Mouse (Mus musculus) left cerebral cortex, postnatal 25 days (tissue): ENCODE results near the gene Tbxa2r. TPM values are rescaled to one million over a fixed set of nuclear protein-coding genes. Genes with fewer than 3 reads are reported as not detected.
A peak's percentile ranks its signal among the peaks of the same experiment; 100 is the strongest.

Source experiments
- DNase-seq, 2 experiments: peaks; one replicate each; pipeline ENCODE4 v3.0.0; 2022; ENCODE audit warnings: low spot score in 2 of 2, mixed read lengths in 1 of 2
- intact Hi-C: fragments of 180-260 bp; cut with DNase I; formaldehyde crosslinking; loops from one replicate; pipeline ENCODE4 v1.15.1; 2025
- total RNA-seq, 2 experiments: library from RNA; stranded (reverse); gene quantifications; 2 replicates each; pipeline ENCODE4 v1.2.3; 2021

Gene Tbxa2r
- total RNA-seq, 2 experiments from 2014 or later, result 1.2 to 1.4 TPM

GRCm38 (mm10) chr10:81356991-81357844, 28.7 kb downstream of the Tbxa2r start, which contains the start of gene Mfsd12:
TSS of gene Mfsd12 (plus strand) at chr10:81357491.
- DNase-seq, result peak; percentile 91 to 93
- intact Hi-C loops, result no loop called here

DNA sequence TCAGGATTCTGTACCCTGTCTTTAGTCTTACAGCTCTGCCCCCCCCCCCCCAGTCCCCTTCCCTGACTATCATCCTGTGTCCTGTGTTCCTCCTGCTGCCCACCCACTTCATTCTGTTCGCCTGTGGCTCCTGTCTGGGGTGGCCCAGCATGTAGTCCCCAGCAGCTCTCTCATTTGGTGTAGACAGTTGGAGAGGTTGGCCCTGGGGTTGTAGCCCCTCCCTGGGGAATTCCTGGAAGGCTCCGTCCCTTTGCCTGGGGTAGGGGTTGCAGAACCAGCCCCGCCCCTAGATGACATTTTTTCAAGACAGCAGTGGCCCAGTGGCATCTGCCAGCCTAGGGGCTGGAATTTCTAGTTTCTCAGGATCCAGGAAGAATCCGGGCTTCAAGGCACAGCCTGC, 29.7 kb downstream of the Tbxa2r start:
- intact Hi-C loops, result no loop called here
- no peak for DNase-seq

GRCm38 (mm10) chr10:81358841-81359240, 30.3 kb downstream of the Tbxa2r start:
- DNase-seq, result no peak
- intact Hi-C loops, result no loop called here

GRCm38 (mm10) chr10:81360721-81361120, 32.2 kb downstream of the Tbxa2r start:
- DNase-seq, result no peak
- intact Hi-C loops, result no loop called here

- intact Hi-C loops, result no loop called here
- DNase-seq, result no peak
These were observed 33.9 kb downstream of the Tbxa2r start for GRCm38 (mm10) chr10:81362336-81362949.

DNA sequence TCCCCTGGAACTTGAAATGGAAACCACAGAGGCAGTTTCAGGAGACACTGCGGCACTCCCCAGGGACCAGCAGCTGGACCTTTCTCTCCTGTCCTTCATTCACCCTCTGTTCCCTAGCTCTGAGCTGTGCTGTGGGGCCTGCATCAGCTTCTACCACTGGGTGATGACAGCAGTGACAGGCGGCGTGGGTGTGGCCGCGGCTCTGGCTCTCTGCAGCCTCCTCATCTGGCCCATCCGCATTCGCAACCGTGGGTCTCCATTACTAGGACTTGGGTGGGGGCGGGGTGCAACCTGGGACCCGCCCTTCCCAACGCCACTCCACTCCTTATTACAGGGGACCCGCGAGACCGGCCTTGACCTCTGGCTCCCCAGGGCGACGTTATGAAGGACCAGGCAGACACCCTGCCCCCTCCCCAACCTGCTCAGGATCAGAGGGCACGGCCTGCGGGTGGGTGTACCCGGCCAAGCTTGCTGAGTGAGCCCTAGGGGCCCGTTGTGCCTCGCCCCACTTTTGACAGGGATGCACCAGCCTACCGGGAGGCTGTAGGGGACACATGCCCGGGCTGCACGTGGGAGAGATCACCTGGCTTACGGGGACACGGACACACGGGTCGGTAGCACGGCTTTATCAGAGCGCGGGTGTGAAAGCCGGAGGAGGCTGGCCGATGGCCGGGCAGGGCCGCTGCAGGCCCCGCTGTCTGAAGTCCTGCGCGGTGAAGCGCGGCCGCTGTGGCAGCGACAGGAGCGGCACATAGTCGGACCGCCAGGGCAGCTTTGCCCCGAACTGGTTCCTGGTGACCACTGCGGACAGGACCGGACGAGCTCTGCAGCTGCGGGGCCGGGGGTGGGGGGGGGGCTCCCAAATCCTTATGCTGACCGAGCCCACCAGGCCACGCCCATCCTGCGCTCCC, 35.2 kb downstream of the Tbxa2r start:
- intact Hi-C loops, result no loop called here
- no peak for DNase-seq

DNA sequence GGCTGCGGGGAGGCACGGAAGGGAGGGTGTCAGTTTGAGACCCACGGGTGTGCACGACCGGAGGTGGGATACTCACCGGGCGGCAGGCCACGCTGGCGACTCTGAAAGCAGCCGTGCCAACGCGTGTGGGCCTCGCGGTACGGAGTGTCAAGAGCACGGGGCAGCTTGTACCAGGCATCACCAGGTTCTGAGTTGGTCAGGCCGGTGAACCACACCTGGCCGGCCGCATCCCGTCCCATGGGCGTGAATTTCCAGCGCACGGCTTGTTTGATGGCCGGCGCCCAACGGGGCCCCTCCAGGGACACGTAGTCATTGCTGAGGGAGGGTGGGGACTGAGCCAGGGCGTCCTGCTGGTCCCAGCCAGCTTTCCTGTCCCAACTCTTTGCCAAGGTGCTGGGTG, 36.1 kb downstream of the Tbxa2r start:
- intact Hi-C loops, result no loop called here

GRCm38 (mm10) chr10:81365073-81365472, 36.5 kb downstream of the Tbxa2r start:
- intact Hi-C loops, result no loop called here
- DNase-seq, result peak; percentile 50 to 76

More for the DNA sequence above, 36.1 kb downstream of the Tbxa2r start:
- no peak for DNase-seq

DNA sequence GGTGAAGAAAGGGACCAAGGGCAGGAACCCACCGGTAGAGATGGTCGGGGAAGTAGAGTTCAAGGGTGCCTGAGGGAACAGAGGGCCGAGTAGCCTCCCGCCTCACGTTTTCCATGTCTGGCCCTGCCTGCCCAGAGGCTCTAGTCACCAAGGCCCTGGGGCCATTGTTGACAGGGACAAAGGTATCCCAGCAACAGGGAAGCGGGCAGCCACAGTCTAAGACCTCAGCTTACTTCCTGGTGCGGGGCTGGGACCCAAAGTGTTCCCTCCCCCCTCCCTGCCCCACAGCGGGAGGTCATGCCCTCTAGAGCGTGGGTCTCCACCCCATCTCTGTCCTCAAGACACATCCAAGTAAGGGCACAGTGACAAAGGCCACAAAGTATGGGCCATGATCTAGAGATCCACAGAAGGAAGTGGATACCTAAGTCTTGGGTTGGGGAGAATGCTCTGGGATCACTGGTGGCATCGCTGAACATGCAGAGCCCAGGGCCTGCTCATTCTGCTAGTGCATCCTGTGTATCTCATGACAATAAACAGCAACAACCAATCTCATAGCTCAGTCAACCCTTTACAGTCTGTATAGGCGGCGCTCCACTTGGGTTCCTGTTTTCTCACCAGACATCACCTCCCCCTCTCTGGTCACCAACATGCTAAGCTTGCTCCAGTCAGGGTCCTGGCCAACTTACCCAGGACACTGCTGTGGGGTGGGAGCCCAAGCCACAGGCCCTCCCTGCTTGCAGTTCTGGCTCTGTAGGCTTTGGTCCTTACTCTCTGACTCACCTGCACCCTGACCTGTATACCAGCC, 37.3 kb downstream of the Tbxa2r start, which contains the start of gene 4930404N11Rik:
4930404N11Rik (minus strand) TSS at position 145 of the 805 bp plus-strand sequence.
- intact Hi-C loops, result no loop called here
- DNase-seq, result no peak

DNA sequence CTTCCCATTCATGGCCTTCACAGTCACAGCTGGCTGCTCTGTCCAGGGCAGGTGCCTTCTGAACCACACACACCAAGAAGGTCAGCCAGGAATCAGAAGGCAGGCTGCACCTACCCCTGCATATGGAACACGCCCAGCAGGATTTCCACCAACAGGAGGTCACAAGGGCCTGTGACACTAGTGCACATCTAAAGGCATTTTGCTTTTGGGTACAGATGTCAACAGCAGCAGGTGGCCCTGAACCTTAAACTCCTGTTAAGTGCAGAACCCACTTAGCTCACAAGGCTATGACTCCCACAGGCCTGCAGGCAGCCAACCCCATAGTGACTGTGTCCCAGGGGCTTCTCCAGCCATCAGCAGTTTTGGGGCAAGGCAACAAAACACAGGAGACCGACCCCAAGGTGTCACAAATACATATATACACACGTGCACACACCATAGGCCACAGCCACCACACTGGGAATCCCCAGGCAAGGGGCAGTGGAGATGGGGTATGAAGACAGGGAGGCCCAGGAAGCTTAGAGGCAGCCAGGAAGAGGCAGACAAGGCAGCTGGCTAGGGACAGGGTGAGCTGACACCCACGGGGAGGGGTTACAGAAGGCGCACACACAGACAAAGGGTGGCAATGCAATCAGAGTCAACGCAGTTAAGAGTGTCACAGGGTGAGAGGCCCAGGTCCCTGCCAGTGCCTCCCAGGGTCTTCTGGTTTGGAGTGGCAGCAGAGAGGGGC, 38.1 kb downstream of the Tbxa2r start:
- DNase-seq, result no peak
- intact Hi-C loops, result no loop called here

GRCm38 (mm10) chr10:81367207-81367495, 38.6 kb downstream of the Tbxa2r start:
- intact Hi-C loops, result no loop called here
- DNase-seq, result no peak

GRCm38 (mm10) chr10:81375322-81375721, 46.8 kb downstream of the Tbxa2r start:
- no peak for DNase-seq
- intact Hi-C loops, result no loop called here

GRCm38 (mm10) chr10:81376561-81377361, 48.2 kb downstream of the Tbxa2r start:
- no peak for DNase-seq
- intact Hi-C loops, result no loop called here

- intact Hi-C loops, result no loop called here
- DNase-seq, result no peak
These were observed 48.8 kb downstream of the Tbxa2r start for GRCm38 (mm10) chr10:81377362-81377664.

- intact Hi-C loops, result no loop called here
- DNase-seq, result no peak
These were observed 49.4 kb downstream of the Tbxa2r start, which contains the start of gene Fzr1 for GRCm38 (mm10) chr10:81377793-81378552. TSS of gene Fzr1 (minus strand) at chr10:81378516.

DNA sequence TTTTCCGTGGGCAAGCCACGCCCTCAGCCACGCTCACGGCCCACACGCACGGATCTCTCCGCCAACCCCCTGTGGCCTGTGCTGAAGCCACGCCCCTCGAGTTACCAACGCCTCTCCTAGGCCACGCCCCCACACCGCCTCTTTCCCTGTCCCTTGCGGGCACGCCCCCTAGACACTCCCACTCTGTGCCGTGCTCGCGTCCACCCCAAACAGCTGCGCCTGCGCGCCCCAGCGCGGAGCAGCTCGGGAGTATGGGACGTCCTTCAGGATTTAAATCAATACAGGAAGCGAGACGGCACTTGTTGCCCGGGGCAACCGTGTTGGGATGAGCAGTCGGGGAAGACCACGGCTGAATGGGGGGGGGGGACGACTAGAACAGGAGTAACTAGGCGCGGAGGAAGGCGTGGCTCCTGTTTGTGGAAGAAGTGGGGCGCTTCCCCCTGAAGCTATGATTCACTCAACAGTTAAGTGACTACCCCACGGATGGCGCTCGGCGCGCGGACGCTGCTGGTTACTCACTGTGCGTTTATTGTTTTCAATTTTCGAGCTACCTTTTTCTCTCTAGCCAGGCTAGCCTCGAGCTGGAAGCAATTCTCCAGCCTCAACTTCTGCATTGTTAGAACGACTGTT, 50.1 kb downstream of the Tbxa2r start:
- intact Hi-C loops, result no loop called here
- DNase-seq, result peak; percentile 100

- no peak for DNase-seq
- intact Hi-C loops, result no loop called here
These were observed 50.6 kb downstream of the Tbxa2r start for GRCm38 (mm10) chr10:81379183-81379553.
